8 mouse cellular contexts compared by ENCODE assay signal in genomic region chr16:37868506-37869469, GRCm38 (mm10). TPM values are rescaled to one million over a fixed set of nuclear protein-coding genes. Genes with fewer than 3 reads are reported as not detected.
DNase-seq lines count a peak whose midpoint lies in the region; ATAC-seq and TF ChIP-seq lines count a peak whose summit lies in the region.

No protein-coding gene starts in this region.

- DNase-seq in heart, embryonic 10.5 days (ENCODE audit: low spot score) = peak; percentile 86
- DNase-seq in heart, adult 11 months = no peak
- DNase-seq in c-Kit-positive CD71-positive TER-119-negative erythroid progenitor cells, embryonic 14.5 days (ENCODE audit: low read depth) = peak; percentile 14
- DNase-seq in frontal cortex, adult 2 months (ENCODE audit: extremely low spot score in 1 of 2, low spot score in 1 of 2) = peak; percentile 46 to 49
- peak; percentile 69 for DNase-seq in limb, embryonic 14.5 days (ENCODE audit: low spot score)

- peak; percentile 80 for ATAC-seq in intestine, embryonic 15.5 days
- peak; percentile 78 for ATAC-seq in limb, embryonic 14.5 days (ENCODE audit: low FRiP score, low read depth)
- ATAC-seq in midbrain, embryonic 13.5 days = peak; percentile 81

- H3K27ac ChIP-seq in heart, embryonic 10.5 days = peak overlapping the region; percentile 99
- peak overlapping the region; percentile 99 for H3K27ac ChIP-seq in intestine, embryonic 15.5 days
- peak overlapping the region; percentile 99 for H3K27ac ChIP-seq in limb, embryonic 14.5 days (replicated peaks; ENCODE audit: low read depth, low read length)
- H3K27ac ChIP-seq in midbrain, embryonic 13.5 days = peak overlapping the region; percentile 100
- peak overlapping the region; percentile 99 for H3K27ac ChIP-seq in testis, adult 2 months (ENCODE audit: control insufficient read depth, insufficient read depth, low read depth, low read length)

- peaks cover 14% of the 10 kb centered on the region; the same call in 1 of the 2 replicates for H3K36me3 ChIP-seq in heart, embryonic 10.5 days
- no peaks in the 10 kb centered on the region for H3K36me3 ChIP-seq in intestine, embryonic 15.5 days
- 0 out of 2 replicates have a peak, but pooled peaks cover 5% of the 10 kb centered on the region for H3K36me3 ChIP-seq in limb, embryonic 14.5 days (ENCODE audit: control insufficient read depth, insufficient read depth, low read length)
- H3K36me3 ChIP-seq in midbrain, embryonic 13.5 days = no peaks in the 10 kb centered on the region; the same call in 1 of the 2 replicates
- H3K36me3 ChIP-seq in testis, adult 2 months (ENCODE audit: control insufficient read depth, insufficient read depth, low read length) = no peaks in the 10 kb centered on the region

- WGBS in heart, embryonic 10.5 days = under 1% methylated on average over 87 of the region's 87 CpGs
- under 1% methylated on average over 80 of the region's 87 CpGs for WGBS in intestine, embryonic 15.5 days
- WGBS in limb, embryonic 14.5 days = under 1% methylated on average over 49 of the region's 87 CpGs
- under 1% methylated on average over 72 of the region's 87 CpGs for WGBS in midbrain, embryonic 13.5 days

- peaks cover 19% of the 10 kb centered on the region for H3K4me1 ChIP-seq in heart, embryonic 10.5 days
- H3K4me1 ChIP-seq in intestine, embryonic 15.5 days (replicated peaks) = peaks cover 20% of the 10 kb centered on the region
- H3K4me1 ChIP-seq in limb, embryonic 14.5 days (ENCODE audit: control insufficient read depth, insufficient read depth, low read length) = peaks cover 14% of the 10 kb centered on the region; the same call in 1 of the 2 replicates
- peaks cover 33% of the 10 kb centered on the region for H3K4me1 ChIP-seq in midbrain, embryonic 13.5 days (replicated peaks)
- H3K4me1 ChIP-seq in testis, adult 2 months (ENCODE audit: control insufficient read depth, insufficient read depth, low read length) = no peaks in the 10 kb centered on the region; the same call in 1 of the 2 replicates

- no peaks in the 10 kb centered on the region for H3K9me3 ChIP-seq in heart, embryonic 10.5 days
- H3K9me3 ChIP-seq in intestine, embryonic 15.5 days = no peaks in the 10 kb centered on the region
- H3K9me3 ChIP-seq in limb, embryonic 14.5 days (ENCODE audit: control insufficient read depth, low read length) = no peaks in the 10 kb centered on the region
- H3K9me3 ChIP-seq in midbrain, embryonic 13.5 days = no peaks in the 10 kb centered on the region

- peak overlapping the region; percentile 79 for H3K4me2 ChIP-seq in intestine, embryonic 15.5 days (replicated peaks)
- H3K4me2 ChIP-seq in limb, embryonic 14.5 days (replicated peaks; ENCODE audit: low read depth, low read length, severe bottlenecking) = peak overlapping the region; percentile 73
- H3K4me2 ChIP-seq in midbrain, embryonic 13.5 days (replicated peaks) = peak overlapping the region; percentile 75

- peak overlapping the region; percentile 99 for H3K9ac ChIP-seq in intestine, embryonic 15.5 days
- peak overlapping the region; percentile 97 for H3K9ac ChIP-seq in limb, embryonic 14.5 days (ENCODE audit: low read depth, low read length, severe bottlenecking)
- H3K9ac ChIP-seq in midbrain, embryonic 13.5 days (replicated peaks) = peak overlapping the region; percentile 98

- no peak for TF ChIP-seq CTCF in testis, adult 2 months (IDR thresholded peaks at IDR 0.05; ENCODE audit: control insufficient read depth, insufficient read depth, insufficient replicate concordance, low read depth, low read length)

- no peaks in the 10 kb centered on the region for H3K27me3 ChIP-seq in heart, embryonic 10.5 days (ENCODE audit: insufficient read depth, poor library complexity, severe bottlenecking)
- H3K27me3 ChIP-seq in intestine, embryonic 15.5 days (replicated peaks) = no peaks in the 10 kb centered on the region
- H3K27me3 ChIP-seq in limb, embryonic 14.5 days (ENCODE audit: control insufficient read depth, insufficient read depth, low read length) = no peaks in the 10 kb centered on the region
- no peaks in the 10 kb centered on the region for H3K27me3 ChIP-seq in midbrain, embryonic 13.5 days
- no peaks in the 10 kb centered on the region for H3K27me3 ChIP-seq in testis, adult 2 months (ENCODE audit: control insufficient read depth, insufficient read depth, low read length)

- peak overlapping the region; percentile 98 for H3K4me3 ChIP-seq in heart, embryonic 10.5 days
- peak overlapping the region; percentile 98 for H3K4me3 ChIP-seq in intestine, embryonic 15.5 days (replicated peaks)
- peak overlapping the region; percentile 97 for H3K4me3 ChIP-seq in limb, embryonic 14.5 days (replicated peaks; ENCODE audit: low read length)
- H3K4me3 ChIP-seq in midbrain, embryonic 13.5 days (replicated peaks) = peak overlapping the region; percentile 98
- H3K4me3 ChIP-seq in testis, adult 2 months (ENCODE audit: control insufficient read depth, low read depth, low read length) = peak overlapping the region; percentile 95

- TF ChIP-seq POLR2A in limb, embryonic 14.5 days (IDR thresholded peaks at IDR 0.05; ENCODE audit: borderline replicate concordance, extremely low read depth, insufficient read depth, insufficient read length) = no peak
- no peak; the same call in 1 of the 2 replicates for TF ChIP-seq POLR2A in testis, adult 2 months (IDR thresholded peaks at IDR 0.05; ENCODE audit: control insufficient read depth, low read depth, low read length)

RNA-seq across cellular contexts. Expression of gene Lrrc58, which starts 0.6 kb away (rescaled TPM):
- 42.8 and 48.3 TPM in 2 replicates for polyA plus RNA-seq in heart, embryonic 10.5 days (2016; fragmentation: Nextera tagmentation; extraction: Ambion mirVana)
- polyA plus RNA-seq in frontal cortex, adult 2 months (2012; rRNA removed) = 42.9 and 45.9 TPM in 2 replicates
- polyA plus RNA-seq in intestine, embryonic 15.5 days (2015; fragmentation: Nextera tagmentation; extraction: Ambion mirVana) = 48.0 and 52.4 TPM in 2 replicates
- polyA plus RNA-seq in limb, embryonic 14.5 days (2012; rRNA removed) = 23.4 and 27.1 TPM in 2 replicates
- polyA plus RNA-seq in limb, embryonic 14.5 days (2014; fragmentation: Nextera tagmentation; extraction: Ambion mirVana) = 54.7 and 56.8 TPM in 2 replicates
- 41.3 and 43.1 TPM in 2 replicates for polyA plus RNA-seq in midbrain, embryonic 13.5 days (2015; fragmentation: Nextera tagmentation; extraction: Ambion mirVana)
- 9.4 and 12.5 TPM in 2 replicates for polyA plus RNA-seq in testis, adult 2 months (2012; rRNA removed)

RNA-seq across cellular contexts. Expression of gene Gm36028, which starts 7.8 kb away (rescaled TPM):
- polyA plus RNA-seq in heart, embryonic 10.5 days (2016; fragmentation: Nextera tagmentation; extraction: Ambion mirVana) = 0.88 and 1.0 TPM in 2 replicates
- 0.36 and 0.38 TPM in 2 replicates for polyA plus RNA-seq in frontal cortex, adult 2 months (2012; rRNA removed)
- polyA plus RNA-seq in intestine, embryonic 15.5 days (2015; fragmentation: Nextera tagmentation; extraction: Ambion mirVana) = 0.80 and 1.8 TPM in 2 replicates
- 0.15 and 0.20 TPM in 2 replicates for polyA plus RNA-seq in limb, embryonic 14.5 days (2012; rRNA removed)
- polyA plus RNA-seq in limb, embryonic 14.5 days (2014; fragmentation: Nextera tagmentation; extraction: Ambion mirVana) = not detected in 2 replicates
- polyA plus RNA-seq in midbrain, embryonic 13.5 days (2015; fragmentation: Nextera tagmentation; extraction: Ambion mirVana) = 0.19 and 0.24 TPM in 2 replicates
- 1.2 TPM in 2 replicates for polyA plus RNA-seq in testis, adult 2 months (2012; rRNA removed)

RNA-seq across cellular contexts. Expression of gene Gpr156, which starts 47.5 kb away (rescaled TPM):
- polyA plus RNA-seq in heart, embryonic 10.5 days (2016; fragmentation: Nextera tagmentation; extraction: Ambion mirVana) = 0.40 and 0.67 TPM in 2 replicates
- 1.0 TPM in 2 replicates for polyA plus RNA-seq in frontal cortex, adult 2 months (2012; rRNA removed)
- 0.11 and 0.23 TPM in 2 replicates for polyA plus RNA-seq in intestine, embryonic 15.5 days (2015; fragmentation: Nextera tagmentation; extraction: Ambion mirVana)
- polyA plus RNA-seq in limb, embryonic 14.5 days (2012; rRNA removed) = 0.77 and 0.78 TPM in 2 replicates
- polyA plus RNA-seq in limb, embryonic 14.5 days (2014; fragmentation: Nextera tagmentation; extraction: Ambion mirVana) = 0.59 and 0.88 TPM in 2 replicates
- polyA plus RNA-seq in midbrain, embryonic 13.5 days (2015; fragmentation: Nextera tagmentation; extraction: Ambion mirVana) = 8.2 and 9.4 TPM in 2 replicates
- polyA plus RNA-seq in testis, adult 2 months (2012; rRNA removed) = 0.91 and 0.98 TPM in 2 replicates
